Mouse (Mus musculus) heart, adult 2 months (tissue): Measurements from ENCODE around the gene Zfp715.

Experiments
- CTCF ChIP-seq: fragments of 200-600 bp; IDR thresholded peaks from 2 replicates; pipeline ENCODE4 v1.8.1; 2022; ENCODE audit warnings: antibody characterized with exemption, mild to moderate bottlenecking, moderate library complexity
- POLR2A ChIP-seq: fragments of 200-500 bp; IDR thresholded peaks from 2 replicates; pipeline ENCODE4 v1.6.1; 2011; ENCODE audit warnings: mild to moderate bottlenecking, low read depth, low read length, control low read depth; ENCODE audit not compliant: insufficient read depth

GRCm38 (mm10) chr7:43362021-43362420 is 48.9 kb upstream of the Zfp715 start:
- no peak for TF ChIP-seq POLR2A
- TF ChIP-seq CTCF = no peak
